Mouse (Mus musculus) megakaryocyte progenitor cell, adult 5-6 weeks (primary cell): Measurements from ENCODE around the gene Agps. TPM values are rescaled to one million over a fixed set of nuclear protein-coding genes. Genes with fewer than 3 reads are reported as not detected.

ENCODE experiments used
- ATAC-seq: replicated peaks from 2 replicates; pipeline ENCODE4 v1.8.0; 2016; ENCODE audit warnings: mild to moderate bottlenecking, moderate TSS enrichment, inconsistent platforms; ENCODE audit not compliant: poor library complexity
- total RNA-seq, 2 experiments: library from RNA; stranded (forward) in 1 of 2; stranded (reverse) in 1 of 2; fragments of 157-497, 149-512 nt in 1 of 2; fragments of 200-1000 nt in 1 of 2; gene quantifications; 2 replicates each; pipeline versions ENCODE4 v1.2.3 to v1.2.4; 2015 to 2017

Agps gene
- total RNA-seq, 2 experiments from 2014 or later, result 201 to 225 TPM

GRCm38 (mm10) chr2:75825603-75826002, 6.4 kb upstream of the Agps start:
- ATAC-seq, result peak; percentile 53

- ATAC-seq, result peak; percentile 27
Measured at GRCm38 (mm10) chr2:75828931-75829610, 2.9 kb upstream of the Agps start.

GRCm38 (mm10) chr2:75830233-75830632, 1.7 kb upstream of the Agps start:
- ATAC-seq, result no peak

GRCm38 (mm10) chr2:75832781-75833180, 804 bp downstream of the Agps start:
- no peak for ATAC-seq

DNA sequence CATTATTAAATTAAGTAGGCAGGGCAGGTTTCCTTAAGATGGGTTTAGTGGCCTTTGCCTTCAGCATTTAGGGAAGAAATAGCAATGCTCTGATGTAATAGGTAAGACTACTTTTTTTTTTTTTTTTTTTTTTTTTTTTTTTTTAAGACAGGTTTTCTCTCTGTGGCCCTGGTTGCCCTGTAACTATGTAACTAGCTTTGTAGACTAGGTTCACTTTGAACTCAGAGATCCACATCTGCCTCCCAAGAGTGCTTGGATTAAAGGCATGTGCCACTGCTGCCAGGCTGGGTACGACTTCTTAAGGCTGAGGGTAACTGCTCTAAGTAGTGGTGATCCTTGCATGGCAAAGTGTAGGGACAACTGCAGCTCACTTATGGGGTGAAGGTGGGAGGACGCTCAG, 2.5 kb downstream of the Agps start:
- no peak for ATAC-seq

GRCm38 (mm10) chr2:75842302-75842701, 10.3 kb downstream of the Agps start:
- no peak; the same call in 1 of the 2 replicates for ATAC-seq

DNA sequence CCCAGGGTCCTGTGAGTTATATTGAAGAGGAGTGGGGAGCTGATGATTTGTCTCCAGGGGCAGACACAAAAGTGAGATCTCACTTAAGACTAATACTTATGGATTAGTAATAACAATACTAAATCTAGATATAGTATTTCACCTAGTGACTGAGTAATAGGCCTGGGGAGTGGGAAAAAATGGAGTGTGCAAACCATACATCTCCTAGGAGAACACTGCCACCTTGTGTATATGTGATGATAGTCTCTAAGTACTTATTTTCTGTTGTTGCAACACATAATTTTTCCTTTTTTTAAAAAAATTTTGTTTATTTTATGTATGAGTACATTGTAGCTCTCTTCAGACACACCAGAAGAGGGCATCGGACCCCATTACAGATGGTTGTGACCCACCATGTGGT, 15.7 kb downstream of the Agps start:
- ATAC-seq, result peak; percentile 85

DNA sequence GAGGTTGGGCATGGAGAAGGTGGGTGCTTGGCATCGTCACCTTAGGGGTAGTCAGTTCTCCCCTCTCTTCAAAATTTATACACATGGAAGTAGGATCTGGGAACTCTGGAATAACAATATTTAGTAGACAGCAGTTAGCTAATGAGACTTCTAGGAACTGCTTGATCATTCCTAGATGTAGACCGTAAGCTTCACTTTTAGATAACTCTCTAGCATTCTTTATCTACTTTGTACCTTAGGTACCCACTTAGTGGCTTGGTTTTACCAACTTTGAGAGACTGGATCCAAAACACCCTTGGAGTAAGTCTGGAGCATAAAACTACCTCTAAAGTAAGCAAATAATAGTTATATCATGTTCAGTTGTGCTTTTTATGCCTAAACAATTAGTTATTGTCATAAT, 20.5 kb downstream of the Agps start:
- ATAC-seq, result no peak

- ATAC-seq, result no peak
Measured at GRCm38 (mm10) chr2:75854136-75854535, 22.2 kb downstream of the Agps start.

GRCm38 (mm10) chr2:75861115-75861514, 29.1 kb downstream of the Agps start:
- no peak for ATAC-seq

- no peak for ATAC-seq
Measured at GRCm38 (mm10) chr2:75869604-75870003, 37.6 kb downstream of the Agps start.

GRCm38 (mm10) chr2:75874008-75874559, 42.1 kb downstream of the Agps start:
- 0 out of 2 replicates have a peak, but pooled peaks have one; percentile 37 for ATAC-seq

GRCm38 (mm10) chr2:75879791-75880190, 47.8 kb downstream of the Agps start:
- ATAC-seq, result no peak

GRCm38 (mm10) chr2:75883543-75883942, 51.6 kb downstream of the Agps start:
- peak; percentile 95 for ATAC-seq

- ATAC-seq, result no peak
Measured at GRCm38 (mm10) chr2:75891981-75892380, 60.0 kb downstream of the Agps start.

GRCm38 (mm10) chr2:75895711-75896110, 63.7 kb downstream of the Agps start:
- no peak for ATAC-seq

DNA sequence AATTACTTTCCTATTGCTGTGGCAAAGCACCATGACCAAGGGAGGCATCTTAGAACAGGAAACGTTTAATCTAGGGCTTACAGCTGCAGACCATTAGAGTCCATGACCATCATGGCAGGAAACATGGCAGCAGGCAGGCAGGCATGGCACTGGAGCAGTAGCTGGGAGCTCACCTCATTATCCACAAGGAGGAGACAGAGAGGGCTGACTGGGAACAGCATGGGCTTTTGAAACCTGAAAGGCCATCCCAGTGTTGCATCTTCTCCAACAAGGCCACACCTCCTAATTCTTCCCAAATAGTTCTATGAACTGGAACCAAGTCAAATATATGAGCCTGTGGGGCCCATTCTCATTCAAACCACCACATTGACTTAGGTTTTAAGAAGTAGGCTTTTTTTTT, 68.3 kb downstream of the Agps start:
- peak; percentile 11; the same call in 1 of the 2 replicates for ATAC-seq

- peak; percentile 73 for ATAC-seq
Measured at GRCm38 (mm10) chr2:75901869-75902268, 69.9 kb downstream of the Agps start.

GRCm38 (mm10) chr2:75907142-75907541, 75.2 kb downstream of the Agps start:
- no peak for ATAC-seq

DNA sequence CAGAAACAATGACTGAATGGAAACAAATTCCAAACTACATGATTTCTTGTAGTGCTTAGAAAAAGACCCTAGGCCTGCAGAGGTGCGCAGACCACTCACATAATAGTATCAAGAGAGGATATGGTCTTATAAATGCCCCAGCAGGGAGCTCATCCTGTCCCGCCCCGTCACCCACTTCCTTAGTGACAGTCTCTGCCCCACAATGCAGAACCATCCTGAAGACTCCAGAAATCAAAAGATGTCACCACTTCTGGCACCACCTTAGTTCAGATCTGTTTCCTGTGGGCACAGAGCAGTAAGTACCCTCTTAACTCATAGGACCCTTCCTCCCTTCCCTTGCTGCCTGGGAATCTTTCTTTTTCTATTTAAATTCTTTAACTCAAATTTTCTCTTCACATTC, 83.1 kb downstream of the Agps start:
- ATAC-seq, result no peak

DNA sequence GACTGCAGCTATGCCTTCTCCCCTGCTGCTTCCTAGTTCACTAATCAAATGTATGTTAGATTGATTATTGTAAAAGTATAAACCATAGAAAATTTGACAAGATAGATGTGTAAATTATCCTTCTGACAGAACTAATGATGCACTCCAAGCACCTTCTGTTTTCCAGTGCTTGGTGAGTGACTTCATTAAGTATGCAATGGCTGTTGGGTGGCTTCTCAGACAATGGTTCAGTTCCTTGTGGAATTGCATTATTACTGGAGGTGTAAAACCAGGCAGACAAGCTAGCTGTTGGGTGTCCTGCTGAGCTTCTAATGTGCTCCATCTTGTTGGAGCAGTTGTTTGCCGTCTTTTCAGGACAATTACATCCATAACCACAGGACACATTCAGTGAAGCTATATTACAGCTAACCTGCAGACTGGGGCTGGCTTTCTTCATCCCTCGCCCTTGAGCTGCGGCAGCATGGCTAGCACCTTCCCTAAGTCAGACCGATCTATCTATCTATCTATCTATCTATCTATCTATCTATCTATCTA, 91.9 kb downstream of the Agps start:
- no peak for ATAC-seq

GRCm38 (mm10) chr2:75926061-75926460, 94.1 kb downstream of the Agps start:
- ATAC-seq, result no peak

DNA sequence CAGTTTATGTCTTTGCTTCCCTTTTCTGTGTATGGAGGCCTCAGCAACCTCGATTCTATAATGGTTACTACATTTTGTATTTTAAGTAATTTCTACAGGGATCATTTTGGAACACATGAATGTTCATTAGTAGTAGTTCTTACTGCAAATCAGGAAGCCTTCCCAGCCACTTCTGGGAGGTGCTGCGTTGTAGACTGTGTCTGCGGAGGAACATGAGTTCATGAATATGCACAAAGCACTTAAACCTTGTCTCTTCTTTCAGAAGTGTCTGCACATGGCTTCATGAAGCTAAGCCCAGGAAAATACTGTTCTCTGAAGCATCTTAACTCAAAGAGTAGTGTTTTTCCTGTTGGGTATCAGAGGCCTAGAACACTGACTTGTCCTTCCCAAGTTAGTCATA, 96.0 kb downstream of the Agps start:
- ATAC-seq, result no peak
